Mouse (Mus musculus) brown adipose tissue, adult 24 weeks (tissue): ENCODE data around the gene Rasa2. TPM values are rescaled to one million over a fixed set of nuclear protein-coding genes. Genes with fewer than 3 reads are reported as not detected.
"Not testable (repeated sequence)": the region's sequence is repeated elsewhere in the genome, so short reads cannot be mapped to it uniquely, and the experiment has no call there.

Experiments
- H3K27ac ChIP-seq: fragments of 200-500 bp; replicated peaks from 2 replicates; pipeline ENCODE4 v1.5.1; 2012; ENCODE audit warnings: low read depth, mild to moderate bottlenecking, low read length
- H3K4me1 ChIP-seq: fragments of 200-500 bp; 2 replicates; pipeline ENCODE4 v1.6.1; 2012; ENCODE audit warnings: low read length, mixed read lengths; ENCODE audit not compliant: control insufficient read depth, insufficient read depth, insufficient read length
- H3K4me3 ChIP-seq: fragments of 200-500 bp; 2 replicates; pipeline ENCODE4 v1.5.1; 2012; ENCODE audit warnings: low read depth, mild to moderate bottlenecking, low read length, moderate library complexity; ENCODE audit not compliant: insufficient read depth
- polyA plus RNA-seq: library from polyadenylated mRNA; stranded (reverse); fragments of >200 nt; gene quantifications from 2 replicates; pipeline ENCODE4 v1.2.4, GENCODE M21; 2012; ENCODE audit not compliant: missing spikeins, insufficient read depth, insufficient read length

Gene Rasa2
- polyA plus RNA-seq, 1 experiment, result 5.7 TPM

DNA sequence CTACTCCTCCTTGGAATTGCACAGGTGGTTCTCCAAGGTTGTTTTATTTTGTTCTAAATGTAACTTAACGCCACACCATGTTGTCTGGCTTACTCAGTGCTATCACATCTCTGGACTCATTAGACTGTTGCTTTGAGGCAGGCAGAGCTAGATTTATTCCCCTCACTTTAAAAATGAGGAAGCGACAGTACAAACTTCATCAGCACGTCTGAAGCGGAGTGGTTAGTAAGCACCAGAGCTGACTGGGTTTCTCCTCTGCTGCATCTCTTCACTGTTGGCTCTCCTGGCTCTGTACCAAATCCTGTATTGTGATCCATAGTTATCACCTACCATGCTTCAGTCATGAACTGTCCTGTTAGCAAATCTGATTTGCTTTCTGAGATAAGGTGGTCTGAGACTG is 53.2 kb downstream of the Rasa2 start:
- H3K27ac ChIP-seq, result no peak overlapping the region
- no peak overlapping the region for H3K4me3 ChIP-seq
- H3K4me1 ChIP-seq, result no peaks in the 10 kb centered on the region

DNA sequence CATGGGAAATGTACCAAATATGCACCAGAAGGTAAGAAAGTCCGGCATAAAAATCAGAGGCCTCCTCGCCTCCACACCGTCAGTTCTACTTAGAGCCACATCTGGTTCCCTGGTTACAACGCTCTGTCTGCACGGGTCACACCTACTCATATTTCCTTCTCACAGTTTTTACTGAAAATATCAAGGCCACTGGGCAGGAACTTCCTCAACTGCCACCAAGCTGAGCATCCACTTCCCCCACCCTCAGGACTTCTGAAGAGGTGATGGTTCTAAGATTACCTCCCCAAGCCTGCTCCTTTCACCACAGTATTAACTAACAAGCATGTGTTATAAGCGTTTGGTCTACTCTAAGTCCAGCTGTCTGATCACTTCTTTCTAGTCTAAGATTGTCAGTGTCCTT is 53.7 kb downstream of the Rasa2 start:
- Histone ChIP-seq H3K27ac (no peak overlapping the region), H3K4me1 (no peaks in the 10 kb centered on the region), H3K4me3 (no peak overlapping the region)

DNA sequence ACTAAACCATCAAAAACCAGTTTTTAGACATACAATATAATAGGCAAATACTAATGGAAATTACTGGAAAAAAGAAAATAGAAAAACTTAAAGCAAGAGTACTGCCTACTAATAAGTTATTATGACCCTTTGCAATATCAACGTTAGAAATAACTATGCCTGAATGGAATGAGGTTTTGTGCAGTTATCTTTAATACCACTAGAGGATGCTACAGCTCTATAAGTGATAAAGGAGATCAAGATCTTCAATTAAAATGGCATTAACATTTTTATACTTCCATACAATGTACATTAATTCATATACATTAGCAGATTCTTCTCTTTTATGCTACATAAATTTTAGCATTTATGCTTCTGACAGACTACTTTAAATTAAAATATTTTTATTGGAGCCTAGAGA is 58.2 kb downstream of the Rasa2 start:
- no peak overlapping the region for H3K4me3 ChIP-seq
- H3K4me1 ChIP-seq, result no peaks in the 10 kb centered on the region
- no peak overlapping the region for H3K27ac ChIP-seq

DNA sequence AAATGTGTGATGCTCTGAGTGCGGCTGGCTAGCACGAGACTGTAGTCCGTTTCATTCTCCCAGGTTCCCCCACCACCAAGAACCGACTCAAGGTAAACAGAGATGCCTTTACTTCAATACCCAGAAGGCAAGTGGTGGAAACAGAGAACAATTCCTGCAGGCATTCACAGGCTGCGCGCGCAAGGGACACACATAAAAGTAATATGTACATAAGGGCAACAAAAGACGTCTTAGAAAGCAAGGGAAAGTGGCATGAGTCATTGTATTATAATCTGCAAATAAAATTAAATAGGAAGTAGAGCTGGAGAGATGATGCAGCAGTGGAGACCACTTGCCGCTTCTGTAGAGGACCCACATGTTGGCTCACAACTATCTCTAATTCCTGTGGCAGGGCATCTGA is 58.7 kb downstream of the Rasa2 start:
- H3K27ac ChIP-seq, result no peak overlapping the region
- no peaks in the 10 kb centered on the region for H3K4me1 ChIP-seq
- no peak overlapping the region for H3K4me3 ChIP-seq

DNA sequence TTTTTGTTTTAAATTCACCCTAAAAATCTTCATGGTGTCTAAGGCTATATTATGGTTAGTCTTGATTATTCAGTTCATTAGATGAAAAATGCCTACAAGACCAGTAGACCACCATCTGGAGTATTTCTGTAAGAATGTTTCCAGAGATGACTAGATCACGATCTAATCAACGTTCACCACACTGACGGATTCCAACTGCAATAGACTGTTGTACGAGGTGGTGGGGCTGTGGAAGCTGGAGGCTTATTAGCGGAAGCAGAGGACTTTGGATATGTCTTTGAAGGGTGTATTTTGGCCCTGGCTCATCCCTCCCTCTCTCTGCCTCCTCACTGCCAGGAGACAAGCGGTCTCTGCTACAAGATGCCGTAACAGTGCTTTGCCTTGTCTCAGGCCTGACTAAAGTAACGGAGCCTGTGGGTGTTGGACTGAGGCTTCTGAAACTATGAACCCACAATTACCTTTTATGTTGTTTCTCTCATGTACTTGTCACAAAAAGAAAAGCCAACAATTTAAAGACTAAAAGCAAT is 64.9 kb downstream of the Rasa2 start:
- H3K4me1 ChIP-seq, result no peaks in the 10 kb centered on the region
- H3K27ac ChIP-seq, result no peak overlapping the region
- no peak overlapping the region for H3K4me3 ChIP-seq

DNA sequence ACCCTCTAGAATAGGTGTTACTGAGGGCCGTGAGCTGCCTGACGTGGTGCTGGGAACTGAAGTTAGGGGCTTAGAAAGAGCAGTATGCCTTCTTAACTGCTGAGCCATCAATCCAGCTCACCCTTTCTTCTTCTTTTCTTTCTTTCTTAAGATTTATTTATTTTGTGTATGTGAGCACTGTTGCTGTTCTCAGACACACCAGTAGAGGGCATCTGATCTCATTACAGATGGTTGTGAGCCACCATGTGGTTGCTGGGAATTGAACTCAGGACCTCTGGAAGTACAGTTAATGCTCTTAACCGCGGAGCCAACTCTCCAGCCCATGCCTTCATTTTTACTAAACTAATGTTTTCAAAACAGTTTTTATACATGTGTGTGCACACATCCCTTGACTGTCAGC is 67.9 kb downstream of the Rasa2 start:
- H3K4me3 ChIP-seq, result no peak overlapping the region
- no peak overlapping the region for H3K27ac ChIP-seq
- no peaks in the 10 kb centered on the region for H3K4me1 ChIP-seq

DNA sequence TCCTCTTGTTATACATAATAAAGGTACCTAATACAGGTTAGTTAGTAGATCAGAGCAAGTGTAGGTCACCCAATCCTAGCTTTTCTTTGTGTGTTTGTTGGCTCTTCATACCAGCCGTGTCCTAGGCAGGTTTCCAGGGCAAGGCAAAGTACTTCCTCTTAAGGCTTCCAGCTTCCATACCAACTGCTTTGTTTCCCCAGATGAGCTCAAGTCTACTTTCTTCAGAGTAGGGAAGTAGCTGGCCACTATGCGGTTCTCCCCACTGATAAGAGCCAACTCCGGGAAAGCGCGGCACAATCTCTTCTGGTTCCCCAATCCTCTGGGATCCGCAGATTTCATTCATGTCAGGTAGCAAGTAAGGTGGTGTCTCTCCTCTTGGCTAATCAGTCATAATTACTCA is 72.3 kb downstream of the Rasa2 start:
- Histone ChIP-seq H3K27ac (no peak overlapping the region), H3K4me3 (no peak overlapping the region), H3K4me1 (no peaks in the 10 kb centered on the region)

DNA sequence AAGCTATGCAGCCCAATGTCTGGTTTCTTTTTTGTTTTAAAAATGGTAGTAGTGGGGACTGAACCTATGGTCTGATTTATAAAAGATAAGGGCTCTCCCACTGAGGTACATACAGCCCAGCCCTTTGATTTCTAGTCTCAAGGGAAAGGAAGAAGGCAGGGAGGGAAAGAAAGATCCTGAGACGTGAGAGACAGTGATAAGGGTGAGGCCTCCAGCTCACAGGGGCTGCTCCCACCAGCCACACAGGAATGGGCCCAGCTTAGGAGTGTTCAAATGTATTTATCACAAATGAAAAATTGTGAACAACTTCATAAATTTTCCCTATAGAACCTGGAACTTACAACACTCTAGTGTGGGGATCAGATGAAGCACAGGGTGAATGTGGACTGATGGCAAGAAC is 72.8 kb downstream of the Rasa2 start:
- Histone ChIP-seq H3K27ac (no peak overlapping the region), H3K4me1 (no peaks in the 10 kb centered on the region), H3K4me3 (no peak overlapping the region)

DNA sequence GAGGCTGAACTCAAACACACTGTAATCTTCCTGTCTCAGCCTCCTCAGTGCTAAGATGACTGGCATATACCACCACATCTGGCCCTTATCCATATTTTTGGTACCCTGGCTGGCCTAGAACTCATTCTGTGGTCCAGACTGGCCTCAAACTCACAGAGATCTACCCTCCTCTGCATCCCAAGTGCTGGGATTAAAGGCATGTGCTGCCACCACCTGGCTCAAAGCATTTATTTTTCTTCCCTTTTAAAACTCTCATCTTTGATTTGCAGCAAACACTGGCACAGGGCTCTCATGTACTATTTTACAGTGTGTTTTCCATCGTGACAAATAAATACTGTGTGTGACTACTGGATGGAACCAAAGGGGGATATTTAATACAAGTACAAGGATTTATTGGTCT is 77.3 kb downstream of the Rasa2 start:
- Histone ChIP-seq H3K27ac (no peak overlapping the region), H3K4me1 (no peaks in the 10 kb centered on the region), H3K4me3 (no peak overlapping the region)

DNA sequence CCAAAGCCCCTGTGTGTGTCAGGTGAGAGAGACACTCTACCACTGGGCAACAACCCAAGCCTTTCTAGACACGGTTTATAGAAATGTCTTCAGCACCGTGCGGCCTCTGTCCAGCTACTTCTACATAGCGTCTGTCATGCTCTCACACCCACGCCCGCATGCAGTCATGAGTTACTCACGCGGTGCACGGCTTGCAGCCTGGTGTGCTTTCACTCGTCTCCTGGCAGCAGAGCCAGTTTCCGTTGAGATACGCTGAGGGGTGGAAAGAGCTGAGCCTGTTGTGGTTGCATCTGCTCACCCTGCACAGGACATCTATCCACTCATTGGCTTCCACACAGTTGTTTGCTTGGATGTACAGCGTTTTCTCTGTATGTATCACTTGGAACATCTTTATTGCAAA is 86.0 kb downstream of the Rasa2 start:
- Histone ChIP-seq H3K27ac (no peak overlapping the region), H3K4me1 (no peaks in the 10 kb centered on the region), H3K4me3 (no peak overlapping the region)

DNA sequence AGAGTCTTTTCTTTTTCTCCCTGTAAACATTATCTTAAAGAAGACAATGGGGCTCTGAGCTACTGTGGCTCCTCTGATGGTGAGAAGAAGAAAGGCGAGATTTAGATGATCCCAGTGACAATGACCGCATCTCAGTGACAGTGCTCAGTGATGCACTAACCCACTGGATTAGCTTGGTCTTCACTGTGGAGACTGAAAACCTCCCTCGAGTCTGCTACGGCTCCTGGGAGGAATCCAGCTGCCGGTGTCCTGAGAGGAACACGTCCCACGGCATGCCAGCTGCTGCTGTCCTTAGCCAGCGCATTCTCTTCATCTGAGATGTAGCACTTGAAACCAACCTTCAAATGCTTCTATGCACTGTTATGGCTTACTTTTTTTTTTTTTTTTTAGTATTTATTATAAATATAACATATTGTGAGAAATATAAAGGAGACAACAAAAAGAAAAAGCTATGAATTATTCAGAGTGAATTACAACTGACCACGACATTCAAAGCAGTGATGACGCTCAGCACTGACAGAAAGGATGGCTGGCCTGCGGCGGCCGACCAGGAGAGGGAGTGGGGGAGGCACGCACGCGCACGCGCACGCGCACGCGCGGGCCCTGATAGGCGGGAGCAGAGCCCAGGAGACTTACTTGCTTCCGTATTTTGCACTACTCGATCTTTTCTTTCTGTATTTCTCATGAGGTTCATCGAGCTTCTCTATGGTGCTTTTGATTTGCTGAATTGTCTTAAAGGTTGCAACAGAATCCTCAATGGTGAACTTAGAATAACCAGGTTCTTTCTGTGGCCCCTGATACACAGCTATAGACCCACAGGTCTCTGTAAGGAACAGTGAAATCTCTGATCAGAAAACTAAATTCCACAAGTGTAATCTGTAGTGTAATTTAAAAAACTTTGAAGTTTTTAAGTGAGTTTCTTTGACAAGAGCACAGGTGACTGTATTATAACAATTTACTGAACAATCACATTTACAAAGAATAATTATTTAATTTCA is 87.5 kb downstream of the Rasa2 start:
- H3K27ac ChIP-seq, result no peak overlapping the region
- H3K4me3 ChIP-seq, result peak overlapping the region; percentile 38
- no peaks in the 10 kb centered on the region for H3K4me1 ChIP-seq

DNA sequence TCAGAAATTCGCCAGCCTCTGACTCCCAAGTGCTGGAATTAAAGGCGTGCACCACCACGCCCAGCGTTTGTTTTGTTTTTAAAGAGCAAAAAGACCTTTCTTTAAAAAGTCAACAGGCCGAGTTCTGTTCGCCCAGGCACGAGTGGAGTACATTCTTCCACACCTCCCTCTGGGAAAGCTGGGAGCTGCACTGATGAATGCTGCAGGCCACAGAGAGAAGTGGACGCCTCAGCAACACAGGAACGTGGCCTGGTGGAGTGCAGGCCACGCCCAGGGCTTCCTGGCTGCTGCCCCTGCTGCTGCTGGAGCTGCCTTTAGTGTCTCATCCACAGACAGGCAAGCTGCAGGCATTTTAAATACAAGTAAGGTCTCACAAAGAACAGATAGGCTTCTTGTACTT is 92.5 kb downstream of the Rasa2 start:
- H3K4me3 ChIP-seq, result no peak overlapping the region
- no peak overlapping the region for H3K27ac ChIP-seq
- peaks cover 2% of the 10 kb centered on the region; the same call in 1 of the 2 replicates for H3K4me1 ChIP-seq

DNA sequence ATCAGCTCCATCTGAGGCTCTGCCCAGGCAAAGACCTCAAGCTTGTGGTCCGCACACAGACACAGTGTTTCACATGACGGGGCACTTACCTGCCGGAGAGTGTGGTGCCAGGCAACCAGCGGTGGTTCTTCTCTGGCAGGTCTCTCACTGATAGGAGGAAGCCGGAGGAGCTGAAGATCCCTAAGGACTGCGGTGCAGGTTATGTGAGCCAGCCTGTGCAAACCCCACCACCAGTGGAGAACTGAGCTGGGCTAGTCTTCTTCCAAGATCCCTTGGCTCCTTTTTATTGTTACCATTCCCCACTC is 93.8 kb downstream of the Rasa2 start:
- H3K4me1 ChIP-seq, result peaks cover 2% of the 10 kb centered on the region; the same call in 1 of the 2 replicates
- no peak overlapping the region for H3K27ac ChIP-seq
- H3K4me3 ChIP-seq, result no peak overlapping the region

DNA sequence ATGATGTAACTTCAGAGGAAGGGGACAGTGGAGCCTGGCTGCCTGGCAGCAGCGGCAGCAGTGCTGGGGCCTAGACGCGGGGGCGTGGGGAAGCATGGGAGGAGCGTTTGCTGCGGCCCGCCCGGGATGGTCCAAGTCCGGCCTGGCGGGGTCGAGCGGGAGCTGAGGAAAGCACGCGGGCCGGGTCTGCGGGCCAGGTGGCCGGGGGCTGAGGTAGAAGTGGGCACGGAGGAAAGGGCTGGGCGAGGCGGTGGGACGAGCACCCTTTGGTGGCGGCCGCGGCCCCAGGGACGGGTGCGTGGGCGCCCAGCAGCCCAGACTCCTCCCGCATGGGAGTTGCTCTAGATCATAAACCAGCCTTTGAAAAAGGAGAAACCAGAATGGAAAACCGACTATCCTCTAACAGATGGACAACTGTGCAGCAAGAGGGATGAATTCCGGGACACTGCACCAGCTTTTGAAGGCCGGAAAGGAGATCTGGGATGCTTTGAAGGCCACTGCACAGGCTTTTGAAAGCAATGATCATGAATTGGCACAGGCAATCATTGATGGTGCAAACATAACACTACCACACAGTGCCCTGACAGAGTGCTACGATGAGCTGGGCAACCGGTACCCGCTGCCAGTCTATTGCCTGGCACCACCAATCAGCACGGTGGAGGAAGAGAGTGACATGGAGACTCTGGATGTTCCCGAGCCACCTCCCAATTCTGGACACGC is 94.4 kb downstream of the Rasa2 start:
- Histone ChIP-seq H3K4me1 (peaks cover 2% of the 10 kb centered on the region; the same call in 1 of the 2 replicates), H3K4me3 (peak overlapping the region; percentile 62), H3K27ac (no peak overlapping the region)

DNA sequence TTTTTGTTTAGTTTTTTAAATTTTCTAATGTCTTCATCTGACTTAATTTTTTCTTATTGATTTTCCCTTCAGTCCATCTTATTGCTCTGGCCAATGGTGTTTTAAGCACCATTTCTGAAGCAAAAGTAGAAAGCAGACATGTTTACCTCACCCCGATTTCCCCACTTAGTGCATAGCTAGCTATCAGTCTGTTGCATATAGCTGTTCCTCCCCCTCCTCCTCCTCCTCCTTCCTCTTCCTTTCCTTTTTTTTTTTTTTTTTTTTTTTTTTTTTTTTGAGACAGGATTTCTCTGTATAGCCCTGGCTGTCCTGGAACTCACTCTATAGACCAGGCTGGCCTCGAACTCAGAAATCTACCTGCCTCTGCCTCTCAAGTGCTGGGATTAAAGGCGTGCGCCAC is 95.3 kb downstream of the Rasa2 start:
- H3K4me1 ChIP-seq, H3K27ac ChIP-seq, H3K4me3 ChIP-seq: not testable (repeated sequence)
